Mouse (Mus musculus): ENCODE results near the gene Trdn. TPM values are rescaled to one million over a fixed set of nuclear protein-coding genes. Genes with fewer than 3 reads are reported as not detected.

The Trdn gene
- polyA plus RNA-seq (2012; fragmentation: generic; extraction: Trizol), result under 1 TPM in 1 of 2 experiments, not detected in 1; 0.41 TPM

DNA sequence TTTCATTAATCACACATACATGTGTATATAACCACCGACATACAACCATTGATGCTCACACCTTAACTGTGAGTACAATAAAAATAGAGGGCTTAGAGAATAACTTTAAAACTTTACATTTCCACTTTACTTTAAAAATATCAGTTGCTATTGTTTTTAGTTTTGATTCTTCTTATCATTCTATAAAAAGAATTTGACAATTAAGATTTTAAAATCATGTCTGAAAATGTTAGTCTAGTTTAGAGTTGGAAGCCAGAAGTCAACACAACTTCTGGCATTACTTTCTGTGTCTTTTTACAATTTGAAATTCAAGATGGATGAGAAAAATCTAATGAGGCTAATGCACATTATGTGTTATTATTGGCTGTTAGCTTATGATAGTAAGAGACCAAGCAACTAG, at the start of gene Trdn:
Trdn (plus strand) TSS at position 301 of the 400 bp plus-strand sequence.

Other genes starting within 250 kb of the Trdn start
- under 1 TPM in 1 of 2 experiments, not detected in 1; 0.32 TPM for gene Nkain2, start 190.1 kb upstream of the Trdn start, polyA plus RNA-seq (2012; fragmentation: generic; extraction: Trizol)